Mouse (Mus musculus): ENCODE data around the gene Ulk3. TPM values are rescaled to one million over a fixed set of nuclear protein-coding genes. Genes with fewer than 3 reads are reported as not detected.

The Ulk3 gene
- total RNA-seq, 2 experiments from 2014 or later: 35.2 to 38.9 TPM

DNA sequence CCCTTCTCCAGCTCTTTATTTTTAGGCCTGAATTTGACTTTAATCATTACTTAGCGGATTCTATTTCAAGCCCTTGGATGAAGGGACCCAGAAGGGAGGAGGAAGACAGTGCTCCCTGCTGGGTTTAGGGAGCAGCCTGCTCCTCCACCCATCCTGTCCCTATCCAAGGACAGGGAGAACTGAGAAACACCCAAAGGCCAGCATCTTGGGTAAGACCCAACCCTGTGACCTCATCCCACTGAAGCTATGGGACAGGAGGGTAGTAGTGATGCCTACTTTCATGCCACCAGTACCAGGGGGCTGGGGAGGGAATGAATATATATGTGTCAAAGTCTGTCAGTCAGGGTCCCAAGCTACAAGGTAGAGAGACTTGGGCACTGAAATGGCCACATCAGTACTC, 51.8 kb downstream of the Ulk3 start:
- DNase-seq: no peak
- intact Hi-C loops (cut with DNase I): no loop called here

DNA sequence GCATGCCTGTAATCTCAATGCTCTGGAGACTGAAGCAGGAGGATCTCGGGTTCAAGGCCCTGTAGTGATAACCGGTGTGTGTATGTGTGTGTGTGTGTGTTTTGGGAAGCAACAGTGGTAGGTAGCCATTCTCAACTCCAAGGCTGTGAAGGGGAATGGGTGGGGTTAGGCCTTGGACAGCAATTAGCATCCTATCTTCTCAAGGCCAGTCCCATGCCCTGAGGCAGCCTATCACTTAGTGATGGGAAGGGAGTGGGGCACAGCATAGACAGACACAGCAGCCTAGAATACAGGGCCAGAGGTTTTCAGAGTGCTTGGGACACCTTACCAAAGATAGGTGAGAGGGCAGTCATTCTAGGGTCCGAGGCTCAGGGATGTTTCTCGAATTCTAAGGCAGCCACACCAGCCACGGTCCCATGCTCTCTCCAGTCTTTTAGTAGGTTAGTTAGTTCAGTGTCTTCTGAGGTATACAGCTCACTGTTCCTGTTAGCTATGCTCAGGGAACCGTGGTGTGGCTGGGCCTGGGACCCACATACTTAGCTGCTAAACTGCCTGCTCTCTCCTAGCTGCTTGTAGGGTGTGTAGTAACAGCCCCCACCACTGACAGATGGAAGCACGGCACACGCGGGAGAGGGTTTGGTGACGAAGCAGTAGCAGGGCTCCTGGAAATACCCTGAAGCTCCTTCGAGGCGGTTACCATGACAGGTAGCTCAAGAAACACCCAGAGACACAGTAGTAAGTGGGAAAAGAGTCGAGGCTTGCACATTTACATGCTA, 52.7 kb downstream of the Ulk3 start:
- no peak for DNase-seq
- intact Hi-C loops (cut with DNase I): no loop called here

DNA sequence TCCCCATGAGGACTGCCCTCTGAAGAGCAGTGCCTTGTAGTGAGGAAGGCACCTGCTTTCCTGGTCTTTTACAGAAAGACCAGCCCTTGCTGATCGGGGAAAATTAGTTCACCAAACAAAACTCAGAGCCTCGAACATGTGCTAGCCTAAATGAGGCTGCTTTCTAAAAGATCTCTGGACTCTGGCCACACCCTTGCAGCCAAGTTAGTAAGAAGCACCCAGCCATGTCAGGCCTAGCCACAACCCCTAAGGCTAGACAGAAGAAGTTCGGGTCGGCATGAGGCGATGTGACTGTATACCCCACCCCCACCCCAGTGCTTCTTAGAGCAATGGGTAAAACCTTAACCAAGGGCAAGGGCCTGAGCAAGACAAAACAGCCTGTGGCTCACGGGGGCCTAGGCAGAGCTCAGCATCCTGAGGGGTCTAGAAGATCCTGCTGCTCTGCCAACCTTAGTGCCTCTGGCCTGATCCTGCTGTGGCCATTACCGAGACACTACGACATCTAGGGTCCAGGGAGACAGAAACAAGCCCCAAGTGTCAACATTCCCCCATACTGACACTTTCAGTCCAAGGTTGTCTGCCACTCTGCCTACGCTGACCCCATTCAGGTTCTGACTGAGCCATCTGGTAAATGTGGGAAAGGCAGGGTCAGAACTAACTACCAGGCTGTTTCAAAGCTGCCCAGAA, 54.1 kb downstream of the Ulk3 start:
- intact Hi-C loops (cut with DNase I): no loop called here
- DNase-seq: no peak

DNA sequence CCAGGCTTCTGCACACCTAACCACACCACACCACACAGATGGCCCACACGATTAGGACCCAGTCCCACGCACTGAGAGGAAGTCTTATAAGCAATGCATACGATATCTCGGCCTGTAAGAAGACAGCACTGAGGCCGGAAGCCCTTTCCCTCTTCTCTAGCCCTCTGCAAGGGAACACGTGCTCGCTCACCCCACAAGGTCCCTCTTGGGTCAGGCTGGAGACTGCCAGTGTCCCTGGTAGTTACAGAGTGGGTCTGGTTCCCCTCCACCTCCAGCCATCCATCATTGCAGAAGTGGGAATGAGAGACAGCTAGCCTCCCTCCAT, 54.6 kb downstream of the Ulk3 start:
- DNase-seq: no peak
- intact Hi-C loops (cut with DNase I): no loop called here

DNA sequence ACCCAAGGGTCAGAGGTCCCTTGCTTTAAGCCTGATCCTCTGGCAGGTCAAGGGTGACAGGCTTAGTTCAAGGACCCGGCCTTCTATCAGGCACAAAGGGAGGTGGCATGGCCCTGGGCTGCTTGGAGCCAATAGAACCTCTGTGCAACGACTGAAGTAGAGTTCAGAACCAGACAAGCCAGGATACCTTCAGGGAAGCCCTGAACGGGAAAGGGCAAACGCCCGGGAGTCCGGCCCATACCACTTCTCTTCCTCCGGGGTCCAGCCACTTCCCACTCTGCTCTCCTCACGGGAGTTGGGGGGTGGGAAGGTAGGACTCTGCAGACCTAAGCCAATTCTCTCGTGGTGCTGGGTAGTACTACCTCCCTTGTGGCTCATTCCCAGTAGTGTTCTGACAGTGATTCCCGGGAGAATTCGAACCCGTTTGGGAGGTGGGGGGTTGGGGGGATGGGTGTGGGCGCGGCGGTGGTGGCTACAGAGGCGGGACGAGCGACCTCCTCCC, 55.2 kb downstream of the Ulk3 start:
- DNase-seq: no peak
- intact Hi-C loops (cut with DNase I): no loop called here

DNA sequence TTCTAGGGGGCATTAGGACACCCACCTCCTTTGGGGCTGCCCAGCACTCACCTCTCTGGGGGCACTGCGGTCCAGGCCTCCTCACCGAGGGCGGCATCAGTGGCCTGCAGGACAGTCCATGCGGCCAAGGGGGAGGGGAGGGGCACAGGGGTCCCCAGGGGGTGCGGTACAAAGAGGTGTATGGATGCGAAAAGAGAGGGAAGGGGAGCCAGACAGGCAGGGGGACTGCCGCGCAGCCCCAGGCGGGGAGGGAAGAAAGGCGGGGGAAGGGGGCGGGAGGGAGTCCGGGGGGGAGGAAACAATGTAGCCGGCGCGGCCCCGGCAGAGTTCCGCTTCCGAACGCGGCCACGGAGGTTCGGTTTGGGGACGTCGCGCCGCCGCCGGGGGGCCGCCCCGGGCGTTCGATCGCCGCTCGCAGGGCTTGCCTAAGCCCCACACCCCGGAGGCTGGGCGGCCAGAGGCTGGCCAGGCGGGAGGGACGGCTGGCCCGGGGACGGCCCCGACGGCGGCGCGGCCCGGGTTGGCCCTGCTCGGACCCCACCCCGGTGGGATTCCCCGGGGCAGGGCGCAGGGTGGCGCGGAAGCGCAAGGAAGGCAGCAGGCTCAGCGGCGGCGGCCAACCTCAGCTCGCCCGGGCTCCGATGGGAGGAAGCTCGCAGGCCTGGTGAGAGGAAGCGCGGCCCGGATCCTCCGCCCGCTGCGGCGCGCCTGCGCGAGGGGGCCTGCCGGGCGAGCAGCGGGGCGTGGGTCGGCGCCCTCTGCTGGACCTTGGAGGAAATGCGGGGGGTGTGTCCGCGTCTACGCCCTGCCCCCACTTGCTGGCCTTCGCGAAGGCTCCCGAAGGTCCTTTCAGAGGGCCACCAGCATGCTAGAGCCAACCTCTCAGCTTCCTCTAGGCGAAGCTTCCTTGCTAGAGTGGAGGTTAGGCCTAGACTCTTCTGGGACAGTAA, 56.0 kb downstream of the Ulk3 start:
- DNase-seq: peak; percentile 94
- intact Hi-C loops (cut with DNase I): no loop called here

Other genes starting within 250 kb of the Ulk3 start
- 10 to 100 TPM; 12.9 to 14.6 TPM for gene Ppcdc, start 149.3 kb upstream of the Ulk3 start, total RNA-seq (2021)
- gene Scamp5, start 121.4 kb upstream of the Ulk3 start, total RNA-seq (2021): 100 to 1,000 TPM; 251 to 281 TPM
- gene Rpp25, start 85.4 kb upstream of the Ulk3 start, total RNA-seq (2021): 10 to 100 TPM; 19.3 to 22.2 TPM
- 100 to 1,000 TPM; 405 to 408 TPM for gene Cox5a, start 68.2 kb upstream of the Ulk3 start, total RNA-seq (2021)
- 10 to 100 TPM; 25.2 to 26.0 TPM for gene Fam219b, start 51.9 kb upstream of the Ulk3 start, total RNA-seq (2021)
- gene Mpi, start 36.7 kb upstream of the Ulk3 start, total RNA-seq (2021): 10 to 100 TPM; 60.3 to 62.1 TPM
- gene Scamp2, start 28.5 kb upstream of the Ulk3 start, total RNA-seq (2021): 10 to 100 TPM; 29.7 to 31.0 TPM
- 1 to 10 TPM; 5.6 to 7.6 TPM for gene Cplx3, start 16.8 kb downstream of the Ulk3 start, total RNA-seq (2021)
- under 1 TPM in 1 of 2 experiments, not detected in 1; 0.22 TPM for gene Lman1l, start 31.3 kb downstream of the Ulk3 start, total RNA-seq (2021)
- gene Csk, start 64.2 kb downstream of the Ulk3 start, total RNA-seq (2021): 100 to 1,000 TPM; 133 to 137 TPM
- gene Cyp1a2, start 94.3 kb downstream of the Ulk3 start, total RNA-seq (2021): not detected
- gene Cyp1a1, start 98.5 kb downstream of the Ulk3 start, total RNA-seq (2021): 1 to 10 TPM in 1 of 2 experiments, under 1 TPM in 1; 0.95 to 1.1 TPM
- 10 to 100 TPM; 19.1 to 20.2 TPM for gene Edc3, start 119.1 kb downstream of the Ulk3 start, total RNA-seq (2021)
- 10 to 100 TPM; 74.5 to 75.2 TPM for gene Clk3, start 176.4 kb downstream of the Ulk3 start, total RNA-seq (2021)
- 1 to 10 TPM; 9.1 to 9.7 TPM for gene Arid3b, start 247.3 kb downstream of the Ulk3 start, total RNA-seq (2021)

All from left cerebral cortex, postnatal 4 days (tissue).